Mouse (Mus musculus): ENCODE measurements at regions not wholly inside any gene's neighbourhood (a gene's known extent, or its start where the extent isn't known, plus 50 kb on each side); places are given as distances from the start of the nearest gene placed in this dataset.
A peak's percentile ranks its signal among the peaks of the same experiment; 100 is the strongest.

DNA sequence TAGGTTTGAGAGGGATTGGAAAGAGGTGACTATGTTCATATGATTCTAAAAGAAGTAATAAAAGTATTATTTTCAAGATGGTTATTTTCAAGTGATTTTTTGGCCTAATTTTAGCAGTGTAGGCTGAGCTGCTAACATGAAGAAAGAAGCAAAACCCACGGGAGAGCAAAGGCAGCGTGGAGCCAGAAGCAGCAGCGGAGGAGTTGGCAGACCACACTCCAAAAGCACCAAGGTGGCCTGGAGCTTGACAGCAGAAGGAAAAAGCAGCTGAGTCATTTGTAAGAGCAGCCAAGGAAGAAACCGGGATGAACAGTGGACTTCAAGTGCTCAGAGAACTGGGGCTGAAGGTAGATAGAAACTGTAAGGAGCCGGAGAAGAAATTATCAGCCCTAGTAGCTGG, 55.9 kb downstream of the Hdgfl1 start:
- DNase-seq (ENCODE audit: low spot score), result no peak
- ATAC-seq (ENCODE audit: low FRiP score), result no peak
- Histone ChIP-seq H3K36me3 (replicated peaks; ENCODE audit: control insufficient read depth, insufficient read depth) (no peaks in the 10 kb centered on the region), H3K9ac (no peak overlapping the region), H3K27ac (no peak overlapping the region), H3K27me3 (ENCODE audit: control insufficient read depth, insufficient read depth, low read length) (no peaks in the 10 kb centered on the region), H3K9me3 (ENCODE audit: control insufficient read depth, low read length) (no peaks in the 10 kb centered on the region), H3K4me3 (replicated peaks; ENCODE audit: low read length) (no peak overlapping the region), H3K4me2 (replicated peaks) (no peak overlapping the region), H3K4me1 (replicated peaks; ENCODE audit: control insufficient read depth, insufficient read depth, low read length) (no peaks in the 10 kb centered on the region)
- 81% methylated on average over 5 of the region's 5 CpGs for WGBS

DNA sequence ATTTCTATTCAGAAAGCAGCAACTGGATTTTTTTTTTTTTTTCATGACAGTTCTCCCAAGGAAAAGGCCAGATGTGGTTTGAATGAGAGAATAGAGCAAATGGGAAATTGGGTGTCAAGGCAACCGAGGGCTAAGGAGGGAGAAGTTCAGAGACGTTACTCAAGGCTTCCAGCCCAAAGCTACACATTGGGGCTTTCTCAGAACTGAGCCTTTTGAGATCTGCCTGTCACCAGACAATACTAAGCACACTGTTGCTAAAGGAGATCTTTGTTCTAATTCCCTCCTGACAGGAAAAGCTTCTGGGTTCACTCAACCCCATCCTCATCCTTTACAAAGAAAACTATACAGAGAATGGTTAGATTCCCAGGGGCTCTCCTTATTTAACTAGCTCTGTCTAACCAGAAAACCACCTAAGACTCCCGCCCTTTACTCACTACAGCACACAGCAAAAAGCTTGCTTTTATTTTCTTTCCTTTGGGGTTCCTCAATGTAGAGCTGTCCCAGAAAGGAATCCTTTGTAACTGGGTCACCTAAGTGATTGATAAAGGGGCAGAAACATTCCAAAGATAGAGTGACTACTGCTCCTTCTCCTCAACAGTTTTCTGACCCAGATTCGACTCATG, 70.8 kb downstream of the Hdgfl1 start:
- H3K4me3 ChIP-seq (replicated peaks; ENCODE audit: low read length), result no peak overlapping the region
- DNase-seq (ENCODE audit: low spot score) (no peak), ATAC-seq (ENCODE audit: low FRiP score) (peak; percentile 65; the same call in 1 of the 2 replicates)
- H3K4me1 ChIP-seq (replicated peaks; ENCODE audit: control insufficient read depth, insufficient read depth, low read length), result no peaks in the 10 kb centered on the region
- no peak overlapping the region for H3K27ac ChIP-seq
- 19% methylated on average over 4 of the region's 4 CpGs for WGBS
- no peaks in the 10 kb centered on the region for H3K36me3 ChIP-seq (replicated peaks; ENCODE audit: control insufficient read depth, insufficient read depth)
- H3K9me3 ChIP-seq (ENCODE audit: control insufficient read depth, low read length), result no peaks in the 10 kb centered on the region
- no peak overlapping the region for H3K9ac ChIP-seq
- H3K27me3 ChIP-seq (ENCODE audit: control insufficient read depth, insufficient read depth, low read length), result no peaks in the 10 kb centered on the region
- H3K4me2 ChIP-seq (replicated peaks), result no peak overlapping the region

DNA sequence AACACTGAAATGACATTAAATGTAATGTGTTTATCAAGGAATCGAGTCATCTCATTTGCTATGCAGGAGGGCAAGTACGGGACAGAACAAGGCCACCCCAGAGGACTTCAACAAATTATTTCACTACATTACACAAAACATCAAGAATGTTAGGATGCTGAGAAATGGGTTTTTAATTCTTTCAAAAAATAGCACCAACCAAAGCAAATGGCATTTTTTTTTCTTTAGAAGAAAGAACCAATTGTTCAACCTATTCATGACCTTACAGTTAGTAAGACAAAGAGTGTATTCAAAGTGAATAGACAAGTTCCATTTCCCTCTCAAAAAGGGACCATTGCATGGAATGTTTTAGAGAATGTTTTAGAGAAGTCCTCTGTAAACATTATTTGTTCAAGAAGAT, 110.5 kb downstream of the Hdgfl1 start:
- WGBS, result 25% methylated on average over 2 of the region's 2 CpGs
- no peak for DNase-seq (ENCODE audit: low spot score)

DNA sequence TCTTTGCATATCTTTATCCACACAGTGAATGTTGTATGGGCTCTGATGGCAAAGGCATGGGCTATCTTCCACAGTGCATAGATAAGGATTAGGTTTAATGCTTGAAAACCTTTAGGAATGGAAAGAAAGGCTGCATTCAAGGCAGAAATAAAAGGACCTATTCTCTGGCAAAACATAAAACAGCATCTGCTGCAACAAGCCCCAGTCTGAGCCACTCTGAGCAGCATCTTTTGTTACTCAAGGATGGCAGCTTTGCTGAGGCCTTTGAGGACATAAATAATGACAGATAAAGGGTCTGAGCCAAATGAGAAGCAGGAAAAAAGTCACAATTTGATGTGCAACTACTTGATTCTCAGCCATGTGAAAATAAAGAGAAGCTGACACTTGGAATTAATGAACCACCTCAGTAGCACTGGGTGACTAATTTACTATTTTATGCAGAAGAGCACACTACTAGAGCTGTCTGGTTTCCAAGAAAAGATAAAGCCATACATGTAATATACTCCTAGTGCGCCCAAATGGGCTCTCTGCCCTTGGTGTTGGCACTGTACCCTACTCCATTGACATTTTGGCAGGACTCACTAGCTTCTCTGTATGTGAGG, 112.9 kb downstream of the Hdgfl1 start:
- ATAC-seq (ENCODE audit: low FRiP score), result peak; percentile 96
- DNase-seq (ENCODE audit: low spot score), result peak; percentile 75
- peak overlapping the region; percentile 35; the same call in 1 of the 2 replicates for H3K27ac ChIP-seq
- H3K4me1 ChIP-seq (replicated peaks; ENCODE audit: control insufficient read depth, insufficient read depth, low read length), result peaks cover 5% of the 10 kb centered on the region; the same call in 1 of the 2 replicates
- no peaks in the 10 kb centered on the region for H3K9me3 ChIP-seq (ENCODE audit: control insufficient read depth, low read length)
- no peak overlapping the region for H3K9ac ChIP-seq
- H3K4me3 ChIP-seq (replicated peaks; ENCODE audit: low read length), result no peak overlapping the region
- 32% methylated on average over 1 of the region's 1 CpGs for WGBS
- no peaks in the 10 kb centered on the region for H3K27me3 ChIP-seq (ENCODE audit: control insufficient read depth, insufficient read depth, low read length)
- no peaks in the 10 kb centered on the region for H3K36me3 ChIP-seq (replicated peaks; ENCODE audit: control insufficient read depth, insufficient read depth)
- no peak overlapping the region for H3K4me2 ChIP-seq (replicated peaks)

More for the DNA sequence above, 110.5 kb downstream of the Hdgfl1 start:
- Histone ChIP-seq H3K4me1 (replicated peaks; ENCODE audit: control insufficient read depth, insufficient read depth, low read length) (peaks cover 5% of the 10 kb centered on the region; the same call in 1 of the 2 replicates), H3K4me3 (replicated peaks; ENCODE audit: low read length) (no peak overlapping the region), H3K9me3 (ENCODE audit: control insufficient read depth, low read length) (no peaks in the 10 kb centered on the region), H3K27ac (no peak overlapping the region), H3K9ac (no peak overlapping the region), H3K36me3 (replicated peaks; ENCODE audit: control insufficient read depth, insufficient read depth) (no peaks in the 10 kb centered on the region), H3K4me2 (replicated peaks) (no peak overlapping the region), H3K27me3 (ENCODE audit: control insufficient read depth, insufficient read depth, low read length) (no peaks in the 10 kb centered on the region)
- no peak for ATAC-seq (ENCODE audit: low FRiP score)
